Mouse (Mus musculus) spleen, adult 12 weeks (tissue): Measurements from ENCODE around the gene Stac3.

Experiments
- DNase-seq: peaks from one replicate; pipeline ENCODE4 v3.0.0; 2022; ENCODE audit warnings: low spot score

The Stac3 gene

GRCm38 (mm10) chr10:127522088-127522581 is 20.6 kb downstream of the Stac3 start, which contains the start of gene Shmt2:
Gene Shmt2, minus strand, starts transcription at chr10:127522444.
- DNase-seq = peak; percentile 74

GRCm38 (mm10) chr10:127524646-127525255 is 23.3 kb downstream of the Stac3 start:
- no peak for DNase-seq

GRCm38 (mm10) chr10:127526048-127526447 is 24.6 kb downstream of the Stac3 start:
- DNase-seq = no peak

GRCm38 (mm10) chr10:127526681-127527080 is 25.2 kb downstream of the Stac3 start:
- no peak for DNase-seq

GRCm38 (mm10) chr10:127527481-127527880 is 26.0 kb downstream of the Stac3 start:
- no peak for DNase-seq

GRCm38 (mm10) chr10:127530945-127531344 is 29.5 kb downstream of the Stac3 start:
- no peak for DNase-seq

GRCm38 (mm10) chr10:127531548-127531947 is 30.1 kb downstream of the Stac3 start:
- no peak for DNase-seq

GRCm38 (mm10) chr10:127534036-127534928 is 32.8 kb downstream of the Stac3 start, which contains the start of gene Nxph4:
Gene Nxph4, minus strand, starts transcription at chr10:127534559.
- DNase-seq = no peak

GRCm38 (mm10) chr10:127534929-127535384 is 33.5 kb downstream of the Stac3 start:
- DNase-seq = no peak

- no peak for DNase-seq
Measured at GRCm38 (mm10) chr10:127536586-127537314, 35.3 kb downstream of the Stac3 start.

GRCm38 (mm10) chr10:127537854-127538583 is 36.5 kb downstream of the Stac3 start:
- peak; percentile 51 for DNase-seq

- DNase-seq = no peak
Measured at GRCm38 (mm10) chr10:127541510-127541909, 40.0 kb downstream of the Stac3 start.

- no peak for DNase-seq
Measured at GRCm38 (mm10) chr10:127542084-127542483, 40.6 kb downstream of the Stac3 start.

GRCm38 (mm10) chr10:127542720-127543119 is 41.2 kb downstream of the Stac3 start:
- no peak for DNase-seq

GRCm38 (mm10) chr10:127543916-127544315 is 42.4 kb downstream of the Stac3 start:
- DNase-seq = no peak

- no peak for DNase-seq
Measured at GRCm38 (mm10) chr10:127544375-127544774, 42.9 kb downstream of the Stac3 start.

GRCm38 (mm10) chr10:127546505-127546904 is 45.0 kb downstream of the Stac3 start:
- DNase-seq = no peak

- no peak for DNase-seq
Measured at GRCm38 (mm10) chr10:127548236-127548635, 46.8 kb downstream of the Stac3 start.

- no peak for DNase-seq
Measured at GRCm38 (mm10) chr10:127549892-127550291, 48.4 kb downstream of the Stac3 start.

GRCm38 (mm10) chr10:127555703-127556102 is 54.2 kb downstream of the Stac3 start:
- DNase-seq = no peak

GRCm38 (mm10) chr10:127557397-127557796 is 55.9 kb downstream of the Stac3 start:
- DNase-seq = no peak
